Mouse (Mus musculus) heart, embryonic 16.5 days (tissue): ENCODE results near the gene Kansl1l. TPM values are rescaled to one million over a fixed set of nuclear protein-coding genes. Genes with fewer than 3 reads are reported as not detected.

Source experiments
- polyA plus RNA-seq: library from polyadenylated mRNA; unstranded; fragments of >200 nt; fragmentation: Nextera tagmentation; extraction: Ambion mirVana; gene quantifications from 2 replicates; pipeline ENCODE4 v1.2.1, GENCODE M21; 2015

Gene Kansl1l
- polyA plus RNA-seq, 1 experiment from 2014 or later: 13.1 TPM

Other genes starting within 250 kb of the Kansl1l start
- gene Rpe, start 116.7 kb downstream of the Kansl1l start, polyA plus RNA-seq: 26.6 and 30.2 TPM in 2 replicates
- 864 and 927 TPM in 2 replicates for gene Acadl, start 45.7 kb upstream of the Kansl1l start, polyA plus RNA-seq
- 333 and 565 TPM in 2 replicates for gene Myl1, start 127.8 kb upstream of the Kansl1l start, polyA plus RNA-seq
- gene Lancl1, start 221.3 kb upstream of the Kansl1l start, polyA plus RNA-seq: 75.0 and 78.9 TPM in 2 replicates